Mouse (Mus musculus): Measurements from ENCODE around the gene Pigv. TPM values are rescaled to one million over a fixed set of nuclear protein-coding genes. Genes with fewer than 3 reads are reported as not detected.
A peak's percentile ranks its signal among the peaks of the same experiment; 100 is the strongest.

The Pigv gene
- polyA plus RNA-seq, 1 experiment = 15.8 TPM

GRCm38 (mm10) chr4:133665118-133665517 is 7.3 kb downstream of the Pigv start:
- Histone ChIP-seq H3K4me3 (ENCODE audit: insufficient read depth, low read depth, low read length) (no peak overlapping the region), H3K4me1 (ENCODE audit: control insufficient read depth, insufficient read depth, low read length) (peaks cover 11% of the 10 kb centered on the region), H3K27ac (ENCODE audit: insufficient read depth, low read depth, low read length) (no peak overlapping the region), H3K27me3 (replicated peaks; ENCODE audit: control insufficient read depth, insufficient read depth, low read length) (no peaks in the 10 kb centered on the region), H3K36me3 (ENCODE audit: control insufficient read depth, insufficient read depth, low read length) (no peaks in the 10 kb centered on the region)
- DNase-seq = no peak
- WGBS = 82% methylated on average over 11 of the region's 11 CpGs
- no peak for TF ChIP-seq CTCF (conservative IDR thresholded peaks at IDR 0.05; ENCODE audit: insufficient read depth, insufficient read length, low read depth, low read length)
- no peak for TF ChIP-seq POLR2A (IDR thresholded peaks at IDR 0.05; ENCODE audit: low read depth, low read length)

GRCm38 (mm10) chr4:133662945-133663344 is 9.5 kb downstream of the Pigv start:
- H3K27me3 ChIP-seq (replicated peaks; ENCODE audit: control insufficient read depth, insufficient read depth, low read length) = no peaks in the 10 kb centered on the region
- H3K4me3 ChIP-seq (ENCODE audit: insufficient read depth, low read depth, low read length) = no peak overlapping the region
- no peak for TF ChIP-seq POLR2A (IDR thresholded peaks at IDR 0.05; ENCODE audit: low read depth, low read length)
- TF ChIP-seq CTCF (conservative IDR thresholded peaks at IDR 0.05; ENCODE audit: insufficient read depth, insufficient read length, low read depth, low read length) = no peak
- no peak overlapping the region for H3K27ac ChIP-seq (ENCODE audit: insufficient read depth, low read depth, low read length)
- 82% methylated on average over 8 of the region's 8 CpGs for WGBS
- H3K36me3 ChIP-seq (ENCODE audit: control insufficient read depth, insufficient read depth, low read length) = no peaks in the 10 kb centered on the region
- DNase-seq = no peak
- peaks cover 15% of the 10 kb centered on the region for H3K4me1 ChIP-seq (ENCODE audit: control insufficient read depth, insufficient read depth, low read length)

GRCm38 (mm10) chr4:133662421-133662820 is 10.0 kb downstream of the Pigv start:
- Histone ChIP-seq H3K27me3 (replicated peaks; ENCODE audit: control insufficient read depth, insufficient read depth, low read length) (no peaks in the 10 kb centered on the region), H3K4me1 (ENCODE audit: control insufficient read depth, insufficient read depth, low read length) (peaks cover 15% of the 10 kb centered on the region), H3K36me3 (ENCODE audit: control insufficient read depth, insufficient read depth, low read length) (no peaks in the 10 kb centered on the region), H3K27ac (ENCODE audit: insufficient read depth, low read depth, low read length) (no peak overlapping the region), H3K4me3 (ENCODE audit: insufficient read depth, low read depth, low read length) (no peak overlapping the region)
- 77% methylated on average over 8 of the region's 8 CpGs for WGBS
- TF ChIP-seq CTCF (conservative IDR thresholded peaks at IDR 0.05; ENCODE audit: insufficient read depth, insufficient read length, low read depth, low read length) = no peak
- TF ChIP-seq POLR2A (IDR thresholded peaks at IDR 0.05; ENCODE audit: low read depth, low read length) = no peak
- DNase-seq = no peak

- H3K27ac ChIP-seq (ENCODE audit: insufficient read depth, low read depth, low read length) = peak overlapping the region; percentile 98
- H3K27me3 ChIP-seq (replicated peaks; ENCODE audit: control insufficient read depth, insufficient read depth, low read length) = no peaks in the 10 kb centered on the region
- H3K36me3 ChIP-seq (ENCODE audit: control insufficient read depth, insufficient read depth, low read length) = no peaks in the 10 kb centered on the region
- peak; percentile 98 for DNase-seq
- H3K4me1 ChIP-seq (ENCODE audit: control insufficient read depth, insufficient read depth, low read length) = peaks cover 18% of the 10 kb centered on the region
- TF ChIP-seq POLR2A (IDR thresholded peaks at IDR 0.05; ENCODE audit: low read depth, low read length) (no peak), CTCF (conservative IDR thresholded peaks at IDR 0.05; ENCODE audit: insufficient read depth, insufficient read length, low read depth, low read length) (no peak)
- WGBS = 2% methylated on average over 10 of the region's 10 CpGs
- peak overlapping the region; percentile 49 for H3K4me3 ChIP-seq (ENCODE audit: insufficient read depth, low read depth, low read length)
These were observed 12.0 kb downstream of the Pigv start for GRCm38 (mm10) chr4:133660193-133661155.

- no peaks in the 10 kb centered on the region for H3K27me3 ChIP-seq (replicated peaks; ENCODE audit: control insufficient read depth, insufficient read depth, low read length)
- 2% methylated on average over 15 of the region's 15 CpGs for WGBS
- no peak for TF ChIP-seq CTCF (conservative IDR thresholded peaks at IDR 0.05; ENCODE audit: insufficient read depth, insufficient read length, low read depth, low read length)
- no peak for TF ChIP-seq POLR2A (IDR thresholded peaks at IDR 0.05; ENCODE audit: low read depth, low read length)
- no peaks in the 10 kb centered on the region for H3K36me3 ChIP-seq (ENCODE audit: control insufficient read depth, insufficient read depth, low read length)
- peak overlapping the region; percentile 49 for H3K4me3 ChIP-seq (ENCODE audit: insufficient read depth, low read depth, low read length)
- peak overlapping the region; percentile 98 for H3K27ac ChIP-seq (ENCODE audit: insufficient read depth, low read depth, low read length)
- peaks cover 18% of the 10 kb centered on the region for H3K4me1 ChIP-seq (ENCODE audit: control insufficient read depth, insufficient read depth, low read length)
- DNase-seq = peak; percentile 90
These were observed 12.8 kb downstream of the Pigv start for GRCm38 (mm10) chr4:133659497-133660192.

GRCm38 (mm10) chr4:133658729-133659128 is 13.7 kb downstream of the Pigv start:
- Histone ChIP-seq H3K36me3 (ENCODE audit: control insufficient read depth, insufficient read depth, low read length) (no peaks in the 10 kb centered on the region), H3K27me3 (replicated peaks; ENCODE audit: control insufficient read depth, insufficient read depth, low read length) (no peaks in the 10 kb centered on the region), H3K27ac (ENCODE audit: insufficient read depth, low read depth, low read length) (peak overlapping the region; percentile 98), H3K4me3 (ENCODE audit: insufficient read depth, low read depth, low read length) (peak overlapping the region; percentile 49; the same call in 1 of the 2 replicates), H3K4me1 (ENCODE audit: control insufficient read depth, insufficient read depth, low read length) (peaks cover 18% of the 10 kb centered on the region)
- WGBS = 43% methylated on average over 2 of the region's 2 CpGs
- peak; percentile 42 for DNase-seq
- TF ChIP-seq POLR2A (IDR thresholded peaks at IDR 0.05; ENCODE audit: low read depth, low read length) (no peak), CTCF (conservative IDR thresholded peaks at IDR 0.05; ENCODE audit: insufficient read depth, insufficient read length, low read depth, low read length) (no peak)

All from kidney, adult 2 months (tissue).